Mouse (Mus musculus) megakaryocyte, embryonic 14.5 days (primary cell): ENCODE measurements around the gene Pde4dip.

Experiments used
- FLI1 ChIP-seq: IDR thresholded peaks from 2 replicates; pipeline ENCODE4 v1.6.1; 2012; ENCODE audit warnings: low read length, inconsistent platforms, mixed read lengths
- GATA1 ChIP-seq: IDR thresholded peaks from 3 replicates; pipeline ENCODE4 v1.6.1; 2012; ENCODE audit warnings: mixed read lengths, low read length, inconsistent platforms, borderline replicate concordance

- no peak for TF ChIP-seq GATA1
- no peak for TF ChIP-seq FLI1
These were observed 135.6 kb downstream of the Pde4dip start for GRCm38 (mm10) chr3:97752901-97753300.
